Mouse (Mus musculus) embryonic facial prominence, embryonic 10.5 days (tissue): Measurements from ENCODE around the gene Apobec2. TPM values are rescaled to one million over a fixed set of nuclear protein-coding genes. Genes with fewer than 3 reads are reported as not detected.

ENCODE experiments used
- DNase-seq: peaks from one replicate; pipeline ENCODE4 v3.0.0-alpha.2; 2017; ENCODE audit warnings: low spot score
- H3K27ac ChIP-seq: fragments of 300-500 bp; sonication (generic); replicated peaks from 2 replicates; pipeline ENCODE4 v1.5.1; 2016; ENCODE audit warnings: mild to moderate bottlenecking
- H3K27me3 ChIP-seq: fragments of 300-500 bp; sonication (generic); replicated peaks from 2 replicates; pipeline ENCODE4 v1.6.1; 2016; ENCODE audit warnings: low read depth, mild to moderate bottlenecking; ENCODE audit not compliant: poor library complexity, severe bottlenecking
- H3K36me3 ChIP-seq: fragments of 300-500 bp; sonication (generic); replicated peaks from 2 replicates; pipeline ENCODE4 v1.6.1; 2016; ENCODE audit warnings: mild to moderate bottlenecking, moderate library complexity
- H3K4me1 ChIP-seq: fragments of 300-500 bp; sonication (generic); 2 replicates; pipeline ENCODE4 v1.6.1; 2016
- H3K4me3 ChIP-seq: fragments of 300-500 bp; sonication (generic); 2 replicates; pipeline ENCODE4 v1.5.1; 2016; ENCODE audit warnings: mild to moderate bottlenecking, moderate library complexity
- H3K9me3 ChIP-seq: fragments of 300-500 bp; sonication (generic); 2 replicates; pipeline ENCODE4 v1.6.1; 2016; ENCODE audit warnings: mild to moderate bottlenecking
- WGBS: fragments of 180-500 bp; shearing (Covaris S2); methylation state at CpG from one replicate; pipeline ENCODE4 v1.1.7; 2016; 5-methylcytosine and 5-hydroxymethylcytosine counted together
- polyA plus RNA-seq: library from polyadenylated mRNA; unstranded; fragments of >200 nt; fragmentation: Nextera tagmentation; extraction: Ambion mirVana; gene quantifications from 2 replicates; pipeline ENCODE4 v1.2.1, GENCODE M21; 2016

The Apobec2 gene
- polyA plus RNA-seq, 1 experiment from 2014 or later: 0.61 TPM

DNA sequence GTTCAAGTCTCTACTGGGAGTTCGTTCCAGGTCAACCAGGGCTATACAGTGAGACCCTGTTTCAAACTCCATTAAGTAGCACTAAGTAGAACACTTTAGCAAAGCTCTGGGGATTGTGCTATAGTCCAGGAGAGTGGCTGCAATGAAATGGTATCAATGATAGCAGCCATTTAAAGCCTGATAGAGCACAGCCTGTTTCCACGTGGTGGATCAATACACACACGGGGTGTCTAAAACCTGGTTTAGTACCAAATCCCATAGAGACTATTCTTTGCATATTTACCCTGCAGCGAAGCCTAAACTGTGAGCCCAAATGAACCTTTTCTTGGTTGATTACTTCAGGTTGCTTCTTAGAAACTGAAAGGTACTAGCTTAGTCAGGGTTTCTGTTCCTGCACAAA, 31.0 kb downstream of the Apobec2 start:
- no peak for DNase-seq
- Histone ChIP-seq H3K27ac (no peak overlapping the region), H3K4me3 (no peak overlapping the region), H3K27me3 (no peaks in the 10 kb centered on the region), H3K9me3 (no peaks in the 10 kb centered on the region), H3K4me1 (no peaks in the 10 kb centered on the region), H3K36me3 (peaks cover 59% of the 10 kb centered on the region)
- 87% methylated on average over 4 of the region's 4 CpGs for WGBS

DNA sequence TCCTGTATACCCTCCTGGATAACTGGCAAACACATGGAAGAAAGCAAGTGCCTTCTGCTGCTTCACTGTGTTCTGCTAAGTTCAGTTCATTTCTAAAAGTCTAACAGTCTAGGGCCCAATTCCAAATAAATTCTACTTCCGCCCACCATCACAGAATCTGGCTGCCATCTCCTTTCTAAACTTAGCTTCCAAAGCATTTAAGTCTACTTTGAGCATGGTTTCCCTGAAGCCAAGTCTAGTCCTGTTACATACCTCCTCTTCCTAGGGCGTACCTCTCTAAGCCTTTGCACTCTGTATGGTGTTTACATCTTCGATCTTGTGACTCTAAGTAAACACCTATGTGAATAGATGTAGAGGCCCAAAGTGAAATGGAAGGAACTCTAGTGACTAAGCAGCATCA, 40.1 kb downstream of the Apobec2 start:
- Histone ChIP-seq H3K4me3 (no peak overlapping the region), H3K27me3 (no peaks in the 10 kb centered on the region), H3K36me3 (peaks cover 100% of the 10 kb centered on the region), H3K27ac (no peak overlapping the region), H3K9me3 (no peaks in the 10 kb centered on the region), H3K4me1 (no peaks in the 10 kb centered on the region)
- DNase-seq: no peak
- WGBS: 92% methylated on average over 3 of the region's 3 CpGs

DNA sequence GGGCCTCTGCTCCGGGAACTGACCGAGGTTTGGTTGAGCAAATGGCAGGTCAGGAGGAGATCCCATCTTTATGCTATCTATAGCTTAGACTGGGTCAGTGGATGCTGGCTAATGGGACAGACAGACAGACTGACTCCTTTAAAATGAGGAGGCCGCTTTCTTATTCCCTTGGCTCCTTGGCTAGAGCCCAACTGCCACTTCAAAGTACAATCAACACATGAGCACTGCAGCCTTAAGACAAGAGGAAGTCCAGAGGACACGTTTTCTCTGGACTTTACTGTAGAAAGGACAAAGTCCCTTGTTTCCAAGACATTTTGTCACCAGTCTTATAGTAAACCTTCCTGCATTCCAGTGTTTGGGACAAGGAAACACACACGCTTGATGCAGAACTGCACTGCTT, 41.3 kb downstream of the Apobec2 start:
- no peak for DNase-seq
- H3K27ac ChIP-seq: no peak overlapping the region
- no peak overlapping the region for H3K4me3 ChIP-seq
- no peaks in the 10 kb centered on the region for H3K27me3 ChIP-seq
- H3K4me1 ChIP-seq: no peaks in the 10 kb centered on the region
- WGBS: 91% methylated on average over 5 of the region's 5 CpGs
- peaks cover 100% of the 10 kb centered on the region for H3K36me3 ChIP-seq
- no peaks in the 10 kb centered on the region for H3K9me3 ChIP-seq

DNA sequence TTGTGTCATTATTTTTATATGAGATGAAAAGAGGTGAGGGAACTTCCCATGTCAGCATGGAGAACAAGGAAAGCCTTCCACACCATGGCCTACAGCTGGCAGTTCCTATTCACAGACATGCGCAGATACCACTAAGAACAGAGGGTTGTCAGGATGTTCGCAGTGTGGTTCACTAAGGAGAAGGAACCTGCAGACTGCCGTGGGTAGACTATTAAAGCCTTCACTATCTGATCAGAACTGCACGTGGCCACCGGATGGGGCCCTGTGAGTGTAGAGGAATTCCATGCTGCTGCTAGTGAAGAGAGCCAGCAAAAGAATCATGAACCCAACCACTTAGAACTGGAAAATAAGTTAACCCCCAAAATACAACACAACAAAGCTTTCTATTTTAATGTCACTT, 43.3 kb downstream of the Apobec2 start:
- Histone ChIP-seq H3K27ac (no peak overlapping the region), H3K4me1 (no peaks in the 10 kb centered on the region), H3K4me3 (no peak overlapping the region), H3K27me3 (no peaks in the 10 kb centered on the region), H3K36me3 (peaks cover 89% of the 10 kb centered on the region), H3K9me3 (no peaks in the 10 kb centered on the region)
- no peak for DNase-seq
- 96% methylated on average over 5 of the region's 5 CpGs for WGBS

DNA sequence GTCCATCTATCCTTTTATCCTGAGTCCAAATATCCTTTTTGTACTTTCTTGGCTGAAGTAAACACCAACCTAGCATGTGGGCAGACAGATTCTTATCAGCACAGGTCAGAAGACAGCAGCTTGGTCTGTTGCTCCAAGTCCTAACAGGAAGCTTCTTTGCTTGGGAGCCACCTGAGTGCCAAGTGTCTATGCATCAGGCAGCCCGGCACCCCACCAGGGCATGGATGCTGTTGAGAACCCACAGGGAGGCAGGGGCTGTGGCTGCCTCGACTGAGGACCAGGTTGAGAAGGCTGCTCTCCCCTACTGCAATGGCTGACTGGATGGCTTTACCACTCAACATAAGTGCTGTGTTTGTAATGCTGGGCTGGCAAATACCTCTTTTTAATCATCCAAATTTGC, 44.1 kb downstream of the Apobec2 start:
- WGBS: 94% methylated on average over 2 of the region's 2 CpGs
- no peaks in the 10 kb centered on the region for H3K4me1 ChIP-seq
- H3K4me3 ChIP-seq: no peak overlapping the region
- H3K36me3 ChIP-seq: peaks cover 81% of the 10 kb centered on the region
- no peaks in the 10 kb centered on the region for H3K27me3 ChIP-seq
- H3K27ac ChIP-seq: no peak overlapping the region
- no peaks in the 10 kb centered on the region for H3K9me3 ChIP-seq
- DNase-seq: no peak

DNA sequence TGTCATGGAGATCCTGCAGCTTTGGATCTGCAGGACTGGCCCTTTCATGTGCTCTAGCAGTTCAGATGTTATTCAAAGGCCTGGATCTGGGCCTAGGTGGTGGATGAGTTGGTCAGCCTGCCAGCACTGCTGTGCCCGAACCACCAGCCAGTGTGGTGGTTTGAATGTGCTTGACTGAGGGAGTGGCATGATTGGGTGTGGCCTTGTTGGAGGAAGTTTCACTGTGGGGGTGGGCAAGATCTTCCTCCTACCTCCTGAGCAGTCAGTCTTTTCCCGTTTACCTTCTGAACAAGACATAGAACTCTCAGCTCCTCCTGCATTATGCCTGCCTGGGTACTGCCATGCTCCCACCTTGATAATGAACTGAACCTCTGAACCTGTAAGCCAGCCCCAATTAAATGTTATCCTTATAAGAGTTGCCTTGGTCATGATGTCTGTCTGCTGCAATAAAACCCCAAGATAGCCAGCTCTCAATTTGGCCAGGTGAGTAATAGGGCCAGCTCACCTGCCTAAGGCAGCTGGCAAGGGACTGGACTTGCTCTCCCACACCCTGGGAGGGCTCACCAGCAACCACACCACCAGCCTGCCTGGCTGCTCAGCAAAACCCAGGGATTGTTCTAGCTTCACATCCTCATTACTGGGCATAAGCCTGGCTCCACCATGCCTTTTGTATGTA, 46.8 kb downstream of the Apobec2 start:
- Histone ChIP-seq H3K27ac (no peak overlapping the region), H3K27me3 (no peaks in the 10 kb centered on the region), H3K9me3 (no peaks in the 10 kb centered on the region), H3K36me3 (peaks cover 54% of the 10 kb centered on the region), H3K4me3 (no peak overlapping the region), H3K4me1 (no peaks in the 10 kb centered on the region)
- no peak for DNase-seq
- 85% methylated on average over 2 of the region's 2 CpGs for WGBS

DNA sequence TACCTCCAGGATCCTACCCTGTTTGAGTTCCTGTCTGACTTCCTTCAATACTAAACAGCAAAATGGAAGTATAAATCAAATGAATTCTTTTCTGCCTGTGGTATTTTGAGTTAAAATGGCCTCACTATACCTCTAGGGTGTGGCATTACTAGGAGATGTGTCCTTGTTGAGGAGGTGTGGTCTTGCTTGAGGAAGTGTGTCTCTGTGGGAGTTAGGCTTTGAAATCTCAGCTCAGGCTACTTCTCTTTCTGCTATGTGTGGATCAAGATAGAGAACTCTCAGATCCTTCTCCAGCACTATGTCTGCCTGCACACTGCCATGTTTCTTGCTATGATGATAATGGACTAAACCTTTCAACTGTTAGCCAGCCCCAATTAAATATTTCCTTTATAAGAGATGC, 53.7 kb downstream of the Apobec2 start:
- H3K27ac ChIP-seq: no peak overlapping the region
- DNase-seq: no peak
- H3K9me3 ChIP-seq: no peaks in the 10 kb centered on the region
- H3K36me3 ChIP-seq: no peaks in the 10 kb centered on the region
- no peaks in the 10 kb centered on the region for H3K27me3 ChIP-seq
- no peaks in the 10 kb centered on the region for H3K4me1 ChIP-seq
- no peak overlapping the region for H3K4me3 ChIP-seq

DNA sequence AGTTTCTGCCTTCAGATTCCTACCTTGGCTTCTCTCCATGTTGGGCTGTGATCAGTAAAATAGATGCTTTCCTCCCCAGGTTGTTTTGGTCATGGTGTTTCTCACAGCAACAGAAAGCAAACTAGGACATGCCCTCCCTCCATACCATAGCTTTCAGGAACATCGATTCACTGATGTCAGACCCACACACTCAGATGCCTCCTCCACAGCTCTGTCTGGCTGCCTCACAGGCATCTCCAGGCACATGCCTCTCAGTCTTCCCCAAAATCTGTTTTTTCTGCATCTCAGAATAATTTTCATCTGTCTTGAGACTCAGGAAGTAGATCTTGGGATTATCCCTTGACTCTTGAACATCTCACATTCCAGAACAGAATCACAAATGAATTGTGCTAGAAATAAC, 56.6 kb downstream of the Apobec2 start:
- Histone ChIP-seq H3K27ac (no peak overlapping the region), H3K4me1 (no peaks in the 10 kb centered on the region), H3K36me3 (no peaks in the 10 kb centered on the region), H3K4me3 (no peak overlapping the region), H3K9me3 (no peaks in the 10 kb centered on the region), H3K27me3 (no peaks in the 10 kb centered on the region)
- 95% methylated on average over 1 of the region's 1 CpGs for WGBS
- DNase-seq: no peak

DNA sequence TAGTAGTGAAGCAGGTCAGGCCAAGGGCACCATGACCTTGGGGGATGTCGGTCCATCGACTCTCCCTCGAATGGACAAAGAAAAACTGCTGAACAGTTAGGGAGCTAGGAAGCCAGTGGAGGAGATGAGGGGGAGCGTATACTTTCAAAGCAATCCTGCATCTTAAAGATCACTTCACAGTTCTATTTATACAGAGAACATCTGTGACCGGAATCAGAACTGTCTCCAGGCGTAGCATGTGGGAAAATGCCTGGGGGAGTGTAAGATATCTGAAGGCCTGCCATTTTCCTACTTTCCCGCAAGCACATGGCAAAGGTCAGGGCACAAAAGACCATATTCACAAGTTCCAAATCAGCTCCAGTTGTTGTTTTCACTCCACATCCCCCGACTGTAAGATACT, 59.7 kb downstream of the Apobec2 start:
- H3K4me1 ChIP-seq: no peaks in the 10 kb centered on the region
- WGBS: 63% methylated on average over 8 of the region's 8 CpGs
- H3K36me3 ChIP-seq: no peaks in the 10 kb centered on the region
- no peak overlapping the region for H3K27ac ChIP-seq
- H3K4me3 ChIP-seq: no peak overlapping the region
- no peaks in the 10 kb centered on the region for H3K9me3 ChIP-seq
- H3K27me3 ChIP-seq: no peaks in the 10 kb centered on the region
- DNase-seq: no peak

- no peaks in the 10 kb centered on the region for H3K9me3 ChIP-seq
- H3K4me1 ChIP-seq: no peaks in the 10 kb centered on the region
- H3K27ac ChIP-seq: no peak overlapping the region
- no peak overlapping the region for H3K4me3 ChIP-seq
- no peaks in the 10 kb centered on the region for H3K36me3 ChIP-seq
- no peak for DNase-seq
- no peaks in the 10 kb centered on the region for H3K27me3 ChIP-seq
Measured at GRCm38 (mm10) chr17:48371621-48372020, 61.1 kb downstream of the Apobec2 start.

Other genes starting within 250 kb of the Apobec2 start
- not detected in 2 replicates for gene Trem1, start 200.2 kb downstream of the Apobec2 start, polyA plus RNA-seq
- not detected in 2 replicates for gene Trem3, start 185.2 kb downstream of the Apobec2 start, polyA plus RNA-seq
- gene Treml4, start 168.6 kb downstream of the Apobec2 start, polyA plus RNA-seq: 0.11 and 0.16 TPM in 2 replicates
- gene Treml2, start 133.4 kb downstream of the Apobec2 start, polyA plus RNA-seq: 0.28 and 0.40 TPM in 2 replicates
- gene B430306N03Rik, start 116.8 kb downstream of the Apobec2 start, polyA plus RNA-seq: not detected in 2 replicates
- gene Trem2, start 86.5 kb downstream of the Apobec2 start, polyA plus RNA-seq: 0.59 and 2.5 TPM in 2 replicates
- 1.0 and 2.2 TPM in 2 replicates for gene Treml1, start 73.0 kb downstream of the Apobec2 start, polyA plus RNA-seq
- gene Nfya, start 23.0 kb downstream of the Apobec2 start, polyA plus RNA-seq: 25.4 and 26.6 TPM in 2 replicates
- gene Oard1, start 22.9 kb downstream of the Apobec2 start, polyA plus RNA-seq: 87.8 and 89.5 TPM in 2 replicates
- 0.24 and 0.45 TPM in 2 replicates for gene Tspo2, start 18.6 kb upstream of the Apobec2 start, polyA plus RNA-seq
- gene Unc5cl, start 22.0 kb upstream of the Apobec2 start, polyA plus RNA-seq: 0.20 and 0.51 TPM in 2 replicates